In the genomic region with DNA sequence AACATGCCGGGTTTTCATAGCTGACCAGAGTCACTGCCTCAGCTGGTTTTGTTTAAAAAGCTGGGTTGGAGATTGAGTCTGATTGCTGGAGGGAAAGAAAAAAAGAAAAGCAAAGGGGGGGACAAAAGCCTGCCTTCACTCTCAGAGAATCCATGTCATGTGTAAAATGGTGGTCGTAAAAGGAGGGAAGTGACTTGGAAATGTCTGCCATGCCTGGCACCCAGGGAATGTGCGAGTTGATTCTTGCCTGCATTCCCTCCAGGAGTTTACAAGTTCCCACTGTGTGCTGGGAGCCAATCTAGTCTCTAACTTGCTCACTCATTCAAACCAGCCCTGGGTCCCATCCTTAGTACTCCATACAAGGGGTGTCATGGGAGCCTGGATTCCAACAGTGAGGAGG, we compare ENCODE assay signal across 20 mouse cellular contexts.
A peak's percentile ranks its signal among the peaks of the same experiment; 100 is the strongest.
DNase-seq lines count a peak whose midpoint lies in the region; ATAC-seq lines count a peak whose summit lies in the region.
"Had no signal": no experiment of that assay in that cellular context is flagged by ENCODE, and none has a peak within 500 bp of the region (broad histone marks: within the 10 kb centered on the region; RNA-seq: fewer than 3 reads in every experiment).

No protein-coding gene starts in this region.

- DNase-seq in heart, adult 11 months, result peak; percentile 55
- no peak for DNase-seq in heart, postnatal 25 days (ENCODE audit: low spot score)
- DNase-seq in liver, result no peak
- DNase-seq in right cerebral cortex, adult 18-20 months, result no peak
- no peak for DNase-seq in kidney, postnatal 14 days
- DNase-seq: cerebellum, adult 8-10 months; forebrain, postnatal 0 days; heart, adult 18-20 months; kidney, adult 8-10 months; kidney, postnatal 4 days; lung, embryonic 14.5 days; thymus, adult 2 months had no signal

- H3K36me3 ChIP-seq in embryonic facial prominence, embryonic 12.5 days, result no peaks in the 10 kb centered on the region
- H3K36me3 ChIP-seq in embryonic facial prominence, embryonic 15.5 days, result no peaks in the 10 kb centered on the region
- H3K36me3 ChIP-seq in limb, embryonic 13.5 days, result no peaks in the 10 kb centered on the region
- H3K36me3 ChIP-seq: hindbrain, embryonic 10.5 days; midbrain, embryonic 10.5 days had no signal

- peak overlapping the region; percentile 80 for H3K27ac ChIP-seq in embryonic facial prominence, embryonic 12.5 days
- peak overlapping the region; percentile 84; the same call in 1 of the 2 replicates for H3K27ac ChIP-seq in embryonic facial prominence, embryonic 15.5 days (replicated peaks)
- H3K27ac ChIP-seq in limb, embryonic 13.5 days, result peak overlapping the region; percentile 80; the same call in 1 of the 2 replicates
- H3K27ac ChIP-seq: hindbrain, embryonic 10.5 days; macrophage; midbrain, embryonic 10.5 days had no signal

- 0 out of 2 replicates have a peak overlapping the region, but pooled peaks have one; percentile 29 for H3K4me2 ChIP-seq in embryonic facial prominence, embryonic 12.5 days (replicated peaks)
- peak overlapping the region; percentile 44 for H3K4me2 ChIP-seq in embryonic facial prominence, embryonic 15.5 days (replicated peaks)
- peak overlapping the region; percentile 53 for H3K4me2 ChIP-seq in limb, embryonic 13.5 days (replicated peaks)
- H3K4me2 ChIP-seq: liver, embryonic 11.5 days had no signal

- intact Hi-C loops in heart, postnatal 25 days (cut with DNase I), result no loop called here

- ATAC-seq in embryonic facial prominence, embryonic 12.5 days (ENCODE audit: insufficient number of reproducible peaks, insufficient read depth, low FRiP score, low TSS enrichment), result no peak
- no peak for ATAC-seq in embryonic facial prominence, embryonic 15.5 days (ENCODE audit: insufficient number of reproducible peaks, low FRiP score, low TSS enrichment, low read depth)
- ATAC-seq in limb, embryonic 13.5 days (ENCODE audit: low FRiP score, low read depth), result no peak
- ATAC-seq: hindbrain, postnatal 0 days had no signal

- H3K9ac ChIP-seq in embryonic facial prominence, embryonic 12.5 days, result no peak overlapping the region
- H3K9ac ChIP-seq in embryonic facial prominence, embryonic 15.5 days, result no peak overlapping the region
- no peak overlapping the region for H3K9ac ChIP-seq in limb, embryonic 13.5 days
- H3K9ac ChIP-seq: forebrain, postnatal 0 days; lung, embryonic 14.5 days had no signal

- 0 out of 2 replicates have a peak, but pooled peaks cover 15% of the 10 kb centered on the region for H3K27me3 ChIP-seq in embryonic facial prominence, embryonic 12.5 days
- peaks cover 17% of the 10 kb centered on the region for H3K27me3 ChIP-seq in embryonic facial prominence, embryonic 15.5 days
- H3K27me3 ChIP-seq in limb, embryonic 13.5 days, result no peaks in the 10 kb centered on the region; the same call in 1 of the 2 replicates

- H3K4me1 ChIP-seq in embryonic facial prominence, embryonic 12.5 days, result peaks cover 45% of the 10 kb centered on the region
- H3K4me1 ChIP-seq in embryonic facial prominence, embryonic 15.5 days, result peaks cover 39% of the 10 kb centered on the region
- H3K4me1 ChIP-seq in limb, embryonic 13.5 days, result peaks cover 62% of the 10 kb centered on the region

- no peaks in the 10 kb centered on the region for H3K9me3 ChIP-seq in embryonic facial prominence, embryonic 12.5 days
- no peaks in the 10 kb centered on the region for H3K9me3 ChIP-seq in embryonic facial prominence, embryonic 15.5 days (replicated peaks)
- no peaks in the 10 kb centered on the region for H3K9me3 ChIP-seq in limb, embryonic 13.5 days
- H3K9me3 ChIP-seq: hindbrain, embryonic 10.5 days; midbrain, embryonic 10.5 days had no signal

- 29% methylated on average over 3 of the region's 3 CpGs for WGBS in embryonic facial prominence, embryonic 12.5 days
- 26% methylated on average over 3 of the region's 3 CpGs for WGBS in embryonic facial prominence, embryonic 15.5 days
- WGBS in limb, embryonic 13.5 days, result 13% methylated on average over 3 of the region's 3 CpGs

- H3K4me3 ChIP-seq in embryonic facial prominence, embryonic 12.5 days, result no peak overlapping the region
- H3K4me3 ChIP-seq in embryonic facial prominence, embryonic 15.5 days (replicated peaks), result no peak overlapping the region
- no peak overlapping the region for H3K4me3 ChIP-seq in limb, embryonic 13.5 days
- H3K4me3 ChIP-seq: hindbrain, embryonic 10.5 days; midbrain, embryonic 10.5 days had no signal
